17 mouse cellular contexts compared by ENCODE assay signal in genomic region chr5:132828993-132829392, GRCm38 (mm10).
DNase-seq lines count a peak whose midpoint lies in the region; ATAC-seq lines count a peak whose summit lies in the region.
"Had no signal": no experiment of that assay in that cellular context is flagged by ENCODE, and none has a peak within 500 bp of the region (broad histone marks: within the 10 kb centered on the region; RNA-seq: fewer than 3 reads in every experiment).

No protein-coding gene starts in this region.

- DNase-seq in forebrain, embryonic 14.5 days (ENCODE audit: low spot score), result peak; percentile 70
- peak; percentile 31 for DNase-seq in left cerebral cortex, postnatal 4 days
- no peak for DNase-seq in left cerebral cortex, adult 8-10 months (ENCODE audit: low spot score in 2 of 2)
- peak; percentile 14 for DNase-seq in right cerebral cortex, postnatal 14 days
- no peak for DNase-seq in right cerebral cortex, postnatal 10 days (ENCODE audit: low spot score in 2 of 2)
- no peak for DNase-seq in heart, postnatal 10 days
- DNase-seq: adrenal gland, postnatal 14 days; cerebellum, adult 18-20 months; embryo, embryonic 11 days; heart, adult 18-20 months; heart, postnatal 14 days had no signal

- H3K4me2 ChIP-seq in forebrain, embryonic 14.5 days (ENCODE audit: low read length), result no peak overlapping the region
- H3K4me2 ChIP-seq in forebrain, embryonic 12.5 days, result no peak overlapping the region
- H3K4me2 ChIP-seq: embryonic facial prominence, embryonic 12.5 days; forebrain, embryonic 13.5 days; hindbrain, embryonic 14.5 days had no signal

- H3K27me3 ChIP-seq in forebrain, embryonic 14.5 days (replicated peaks; ENCODE audit: control insufficient read depth, insufficient read depth, low read length), result no peaks in the 10 kb centered on the region
- H3K27me3 ChIP-seq in forebrain, embryonic 12.5 days, result no peaks in the 10 kb centered on the region
- H3K27me3 ChIP-seq: embryonic facial prominence, embryonic 12.5 days; forebrain, embryonic 13.5 days had no signal

- no peaks in the 10 kb centered on the region for H3K36me3 ChIP-seq in forebrain, embryonic 14.5 days (ENCODE audit: control insufficient read depth, insufficient read depth, low read length)
- no peaks in the 10 kb centered on the region for H3K36me3 ChIP-seq in forebrain, embryonic 12.5 days (replicated peaks)
- H3K36me3 ChIP-seq: embryonic facial prominence, embryonic 12.5 days; heart, embryonic 10.5 days had no signal

- no peak overlapping the region for H3K4me3 ChIP-seq in forebrain, embryonic 14.5 days (ENCODE audit: low read depth, low read length)
- H3K4me3 ChIP-seq in forebrain, embryonic 12.5 days (replicated peaks), result no peak overlapping the region
- H3K4me3 ChIP-seq: embryonic facial prominence, embryonic 12.5 days; forebrain, embryonic 13.5 days; heart, embryonic 10.5 days had no signal

- H3K4me1 ChIP-seq in forebrain, embryonic 14.5 days (ENCODE audit: control insufficient read depth, insufficient read depth, low read length), result no peaks in the 10 kb centered on the region
- H3K4me1 ChIP-seq in forebrain, embryonic 12.5 days, result no peaks in the 10 kb centered on the region
- H3K4me1 ChIP-seq: embryonic facial prominence, embryonic 12.5 days; heart, embryonic 10.5 days had no signal

- no peak for ATAC-seq in forebrain, embryonic 14.5 days
- ATAC-seq in forebrain, embryonic 12.5 days (ENCODE audit: low FRiP score), result no peak
- ATAC-seq: forebrain, embryonic 13.5 days; intestine, embryonic 16.5 days had no signal

- no peaks in the 10 kb centered on the region for H3K9me3 ChIP-seq in forebrain, embryonic 14.5 days (replicated peaks; ENCODE audit: control insufficient read depth, low read length)
- no peaks in the 10 kb centered on the region for H3K9me3 ChIP-seq in forebrain, embryonic 12.5 days
- H3K9me3 ChIP-seq: embryonic facial prominence, embryonic 12.5 days; forebrain, embryonic 13.5 days; heart, embryonic 10.5 days had no signal

- no peak overlapping the region for H3K27ac ChIP-seq in forebrain, embryonic 14.5 days (ENCODE audit: low read depth, low read length)
- H3K27ac ChIP-seq in forebrain, embryonic 12.5 days, result no peak overlapping the region
- H3K27ac ChIP-seq: embryonic facial prominence, embryonic 12.5 days; forebrain, embryonic 13.5 days; heart, embryonic 10.5 days; hindbrain, embryonic 14.5 days had no signal

- WGBS in forebrain, embryonic 14.5 days, result 39% methylated on average over 7 of the region's 7 CpGs
- WGBS in forebrain, embryonic 12.5 days, result 78% methylated on average over 7 of the region's 7 CpGs

- intact Hi-C loops in left cerebral cortex, postnatal 4 days (cut with DNase I), result no loop called here
- intact Hi-C loops in heart, postnatal 10 days (cut with DNase I), result no loop called here

- H3K9ac ChIP-seq in forebrain, embryonic 14.5 days (ENCODE audit: low read length), result no peak overlapping the region
- H3K9ac ChIP-seq in forebrain, embryonic 12.5 days, result no peak overlapping the region
- H3K9ac ChIP-seq: embryonic facial prominence, embryonic 12.5 days; forebrain, embryonic 13.5 days; hindbrain, embryonic 14.5 days had no signal

Comparison
In these comparisons a context has a peak if more than half of its experiments do, and no peak if none do; other contexts are left out.
1. DNase-seq: peak in forebrain, embryonic 14.5 days (single experiment), left cerebral cortex, postnatal 4 days (single experiment) and right cerebral cortex, postnatal 14 days (single experiment); none in left cerebral cortex, adult 8-10 months (0 of 2), right cerebral cortex, postnatal 10 days (0 of 2) and heart, postnatal 10 days (0 of 2).